Mouse (Mus musculus) layer of hippocampus, postnatal 36 days (tissue): Measurements from ENCODE around the gene Zkscan6. TPM values are rescaled to one million over a fixed set of nuclear protein-coding genes. Genes with fewer than 3 reads are reported as not detected.
A peak's percentile ranks its signal among the peaks of the same experiment; 100 is the strongest.

Source experiments
- DNase-seq, 2 experiments: peaks; one replicate each; pipeline ENCODE4 v3.0.0; 2022
- total RNA-seq, 2 experiments: library from RNA; stranded (reverse); gene quantifications; 2 replicates each; pipeline ENCODE4 v1.2.3; 2021

Gene Zkscan6
- total RNA-seq, 2 experiments from 2014 or later = 12.7 to 13.3 TPM

DNA sequence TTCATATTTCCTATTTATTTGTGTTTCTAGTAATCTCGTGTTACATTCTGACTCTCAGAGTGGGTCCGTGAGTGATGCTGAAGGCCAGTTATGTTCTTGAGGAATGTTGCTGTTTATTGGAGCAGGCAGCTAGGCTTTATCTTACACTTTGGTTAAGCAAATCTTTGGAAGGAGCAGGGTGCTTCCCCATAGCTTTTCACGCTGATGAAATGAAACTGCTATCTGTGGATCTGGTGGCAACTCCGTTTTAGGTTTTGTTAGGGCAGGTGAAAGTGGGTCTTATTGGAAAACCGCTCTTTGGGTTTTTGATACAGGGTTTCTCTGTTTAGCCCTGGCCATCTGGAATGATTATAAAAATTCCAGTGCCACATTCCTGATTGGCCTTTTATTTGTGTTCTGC lies 5.1 kb downstream of the Zkscan6 start:
- no peak for DNase-seq

DNA sequence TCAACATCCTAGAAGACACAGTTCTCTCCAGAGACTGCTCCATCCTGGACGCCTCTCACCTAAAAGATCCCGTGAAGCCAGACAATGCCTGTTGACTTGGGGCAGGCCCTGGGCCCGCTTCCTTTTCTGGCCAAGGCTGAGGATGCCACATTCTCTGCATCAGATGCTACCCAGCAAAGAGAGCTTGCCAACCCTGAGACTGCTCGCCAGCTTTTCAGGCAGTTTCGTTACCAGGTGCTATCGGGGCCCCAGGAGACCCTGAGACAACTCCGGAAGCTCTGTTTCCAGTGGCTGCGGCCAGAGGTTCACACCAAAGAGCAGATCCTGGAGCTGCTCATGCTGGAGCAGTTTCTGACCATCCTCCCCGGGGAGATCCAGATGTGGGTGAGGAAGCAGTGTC lies 7.4 kb downstream of the Zkscan6 start:
- no peak for DNase-seq

DNA sequence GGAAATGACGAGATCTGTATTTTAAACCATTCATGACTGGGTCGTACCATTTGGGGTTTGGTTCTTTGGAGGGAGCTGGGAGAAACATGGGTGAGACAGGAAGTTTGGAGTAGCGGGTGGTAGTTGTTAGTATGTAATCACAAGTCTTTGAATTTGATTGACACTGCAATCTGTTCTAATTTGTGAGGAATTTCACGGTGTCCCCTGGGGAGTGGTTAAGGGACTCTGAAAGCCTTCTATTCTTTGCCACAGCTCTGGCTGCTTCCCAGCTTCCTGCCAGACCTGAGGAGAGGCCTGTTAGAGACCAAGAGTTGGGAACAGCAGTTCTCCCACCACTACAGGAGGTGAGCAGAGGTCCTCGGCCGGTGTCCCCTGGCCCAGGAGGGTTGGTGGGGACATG lies 9.3 kb downstream of the Zkscan6 start:
- no peak for DNase-seq

DNA sequence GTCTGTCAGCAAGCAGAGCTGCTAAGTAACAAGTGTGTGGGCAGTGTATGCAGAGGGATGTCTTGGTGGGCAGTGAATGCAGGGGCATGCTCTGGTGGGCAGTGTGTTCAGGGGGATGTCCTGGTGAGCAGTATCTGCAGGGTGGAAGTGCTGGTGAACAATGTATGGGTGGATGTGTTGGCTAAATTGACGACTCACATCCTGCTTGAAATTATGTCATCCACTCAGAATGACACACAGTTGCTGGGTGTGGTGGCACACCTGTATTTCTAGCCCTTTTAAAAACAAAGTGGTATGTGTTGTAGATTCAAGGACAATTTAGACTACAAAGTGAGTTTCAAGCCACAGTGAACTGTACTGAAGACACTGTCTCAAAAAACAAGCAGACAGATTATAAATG lies 11.2 kb downstream of the Zkscan6 start:
- no peak for DNase-seq

GRCm38 (mm10) chr11:65820280-65820679 lies 13.3 kb downstream of the Zkscan6 start:
- DNase-seq = no peak

DNA sequence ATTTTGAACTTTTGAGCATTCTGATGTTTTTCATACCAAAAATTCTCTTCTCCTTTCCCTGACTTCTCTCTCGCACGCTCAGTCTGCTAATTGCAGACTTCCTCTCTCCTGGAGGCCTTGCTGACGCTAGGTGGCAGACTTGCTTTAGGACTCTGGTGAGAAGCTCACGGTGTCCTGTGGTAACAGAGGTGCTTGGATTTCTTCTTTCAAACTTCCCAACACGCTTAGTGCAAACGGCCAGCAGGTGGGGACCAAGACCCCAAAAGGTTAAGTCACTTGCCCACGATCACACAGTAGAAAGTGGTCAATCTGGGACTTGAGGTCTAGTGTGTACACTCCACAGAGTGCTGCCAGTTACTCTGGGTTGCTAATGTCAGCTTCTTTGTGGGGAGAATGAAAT lies 13.9 kb downstream of the Zkscan6 start:
- DNase-seq = peak; percentile 60 to 63

- DNase-seq = no peak
Observed at GRCm38 (mm10) chr11:65824556-65824955, 17.6 kb downstream of the Zkscan6 start.

- peak; percentile 60 to 61 for DNase-seq
Observed at GRCm38 (mm10) chr11:65838999-65839398, 32.0 kb downstream of the Zkscan6 start.

DNA sequence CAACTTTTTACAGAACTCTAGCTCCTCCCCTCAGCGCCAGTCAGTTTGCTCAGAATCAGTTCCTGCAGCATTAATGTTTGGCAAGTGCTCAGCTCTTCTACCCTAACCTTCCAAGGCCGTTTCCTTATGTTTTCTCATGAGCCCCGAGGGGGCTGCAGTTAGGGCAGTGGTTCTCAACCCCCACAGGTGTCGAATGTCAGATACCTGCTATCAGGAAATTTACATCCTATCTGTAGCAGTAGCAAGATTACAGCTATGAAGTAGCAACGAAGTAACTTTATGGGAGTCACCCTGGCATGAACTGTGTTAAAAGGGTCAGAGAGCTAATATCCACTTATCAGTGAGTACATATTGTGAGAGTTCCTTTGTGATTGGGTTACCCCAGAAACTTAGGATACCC lies 39.5 kb downstream of the Zkscan6 start:
- DNase-seq = no peak

GRCm38 (mm10) chr11:65852066-65852465 lies 45.1 kb downstream of the Zkscan6 start:
- DNase-seq = peak; percentile 10 to 13

DNA sequence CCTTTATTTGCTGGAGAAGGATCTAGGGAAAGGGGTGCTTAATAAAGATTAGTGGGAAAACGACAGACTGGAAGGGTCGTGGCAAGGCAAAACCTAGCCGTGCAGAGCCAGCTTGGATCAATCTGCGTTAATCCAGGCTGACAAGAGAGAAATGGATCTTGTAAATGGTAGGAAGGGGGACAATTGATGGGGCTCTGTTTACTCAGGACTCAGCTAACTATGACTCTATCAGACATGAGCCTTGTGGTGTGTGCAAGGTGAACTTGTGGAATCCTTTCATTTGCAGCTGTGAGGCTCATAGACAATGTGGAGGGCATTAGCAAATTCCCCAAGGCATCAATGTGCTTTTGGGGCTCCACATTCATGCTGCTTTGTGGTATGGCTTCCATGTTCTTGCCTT lies 54.5 kb downstream of the Zkscan6 start:
- DNase-seq = no peak

DNA sequence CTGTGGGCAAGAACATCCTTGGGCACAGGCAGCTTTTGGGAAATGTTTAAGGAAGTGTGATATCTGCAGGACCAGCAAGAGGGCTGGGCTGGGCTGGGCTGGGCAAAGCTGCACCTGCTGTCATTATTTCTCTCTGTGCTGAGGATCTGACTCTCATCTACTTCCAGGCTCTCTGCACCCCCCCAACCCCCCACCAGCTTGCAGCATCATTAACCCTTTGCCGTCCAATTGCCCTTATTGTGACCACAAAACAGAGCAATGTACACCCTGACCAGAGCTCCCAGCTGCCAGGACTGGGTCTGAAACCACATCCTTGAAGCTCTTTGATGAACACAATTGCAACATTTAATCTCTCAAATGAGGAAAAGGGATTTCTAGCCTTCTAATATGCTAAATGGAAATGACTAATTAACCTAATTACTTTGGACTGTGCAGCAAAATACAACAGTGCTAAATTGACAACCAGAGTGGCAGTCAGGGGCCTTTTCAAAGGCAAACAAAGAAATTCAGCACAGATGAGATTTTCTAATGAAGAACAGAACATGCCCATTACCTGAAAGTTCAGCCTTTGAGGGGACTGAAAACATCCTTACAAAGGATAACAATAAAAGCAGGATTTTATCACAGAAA lies 70.3 kb downstream of the Zkscan6 start:
- DNase-seq = no peak

Other genes with a start within 250 kb of the Zkscan6 start
- 100 to 1,000 TPM; 194 to 203 TPM for gene Map2k4, start 18.9 kb upstream of the Zkscan6 start, total RNA-seq